Mouse (Mus musculus) small intestine, adult 2 months (tissue): ENCODE results near the gene Alg2.

ENCODE experiments used
- CTCF ChIP-seq: fragments of 200-500 bp; IDR thresholded peaks from 2 replicates; pipeline ENCODE4 v1.5.1; 2012; ENCODE audit warnings: low read depth, mild to moderate bottlenecking, control low read depth, inconsistent platforms, low read length, moderate library complexity, mixed read lengths; ENCODE audit not compliant: insufficient replicate concordance, insufficient read length; ENCODE audit errors: extremely low read depth
- POLR2A ChIP-seq: fragments of 200-500 bp; IDR thresholded peaks from 2 replicates; pipeline ENCODE4 v1.6.1; 2012; ENCODE audit warnings: low read depth, mild to moderate bottlenecking, control low read depth, inconsistent platforms, low read length, moderate library complexity

GRCm38 (mm10) chr4:47492311-47493086, 18.4 kb upstream of the Alg2 start:
- no peak for TF ChIP-seq CTCF
- no peak for TF ChIP-seq POLR2A
